18 mouse cellular contexts compared by ENCODE assay signal in genomic region chr13:120041145-120041544, GRCm38 (mm10). TPM values are rescaled to one million over a fixed set of nuclear protein-coding genes. Genes with fewer than 3 reads are reported as not detected.
DNase-seq lines count a peak whose midpoint lies in the region; ATAC-seq and TF ChIP-seq lines count a peak whose summit lies in the region.
"Not testable (repeated sequence)": the region's sequence is repeated elsewhere in the genome, so short reads cannot be mapped to it uniquely, and the experiment has no call there.
"Had no signal": no experiment of that assay in that cellular context is flagged by ENCODE, and none has a peak within 500 bp of the region (broad histone marks: within the 10 kb centered on the region; RNA-seq: fewer than 3 reads in every experiment).

No protein-coding gene starts in this region.

- H3K9me3 ChIP-seq in lung, embryonic 14.5 days (ENCODE audit: low read depth, low read length); neural tube, embryonic 11.5 days (ENCODE audit: control insufficient read depth, low read length); stomach, postnatal 0 days (ENCODE audit: control insufficient read depth, low read length): not testable (repeated sequence)

- H3K27ac ChIP-seq in heart, adult 2 months; lung, embryonic 14.5 days (ENCODE audit: low read depth); neural tube, embryonic 11.5 days (ENCODE audit: low read depth, low read length); stomach, postnatal 0 days (replicated peaks): not testable (repeated sequence)

- not testable (repeated sequence) for H3K4me3 ChIP-seq in heart, adult 2 months; lung, embryonic 14.5 days (ENCODE audit: low read depth, low read length); neural tube, embryonic 11.5 days (ENCODE audit: low read depth, low read length); stomach, postnatal 0 days (ENCODE audit: low read depth, low read length)

- peak; percentile 41 for TF ChIP-seq CTCF in heart, adult 2 months (IDR thresholded peaks at IDR 0.05)
- TF ChIP-seq CTCF in lung, embryonic 14.5 days (IDR thresholded peaks at IDR 0.05; ENCODE audit: low read depth), result peak; percentile 47
- peak; percentile 55 for TF ChIP-seq CTCF in stomach, postnatal 0 days (IDR thresholded peaks at IDR 0.05; ENCODE audit: low read depth)

- H3K9ac ChIP-seq in heart, adult 2 months (ENCODE audit: low read depth, low read length); lung, embryonic 14.5 days; neural tube, embryonic 11.5 days (ENCODE audit: low read length); stomach, postnatal 0 days (ENCODE audit: low read length): not testable (repeated sequence)

- H3K27me3 ChIP-seq in heart, adult 2 months (ENCODE audit: control insufficient read depth, insufficient read depth, low read length); stomach, postnatal 0 days (ENCODE audit: control insufficient read depth, insufficient read depth, low read length): not testable (repeated sequence)
- H3K27me3 ChIP-seq in lung, embryonic 14.5 days (ENCODE audit: insufficient read depth, low read length), result 0 out of 2 replicates have a peak, but pooled peaks cover 10% of the 10 kb centered on the region
- peaks cover 12% of the 10 kb centered on the region for H3K27me3 ChIP-seq in neural tube, embryonic 11.5 days (ENCODE audit: control insufficient read depth, insufficient read depth, low read length)

- H3K79me2 ChIP-seq in heart, adult 2 months (replicated peaks; ENCODE audit: control insufficient read depth, insufficient read depth, low read length), result not testable (repeated sequence)

- not testable (repeated sequence) for H3K36me3 ChIP-seq in heart, adult 2 months (ENCODE audit: control insufficient read depth, insufficient read depth, low read length); lung, embryonic 14.5 days (ENCODE audit: insufficient read depth); neural tube, embryonic 11.5 days (ENCODE audit: control insufficient read depth, insufficient read depth, low read length); stomach, postnatal 0 days (ENCODE audit: control insufficient read depth, insufficient read depth, low read length)

- intact Hi-C loops in heart, adult 2 months (cut with DNase I), result not testable (repeated sequence)

- not testable (repeated sequence) for H3K4me1 ChIP-seq in heart, adult 2 months (ENCODE audit: control insufficient read depth, insufficient read depth, low read length); lung, embryonic 14.5 days (ENCODE audit: insufficient read depth); neural tube, embryonic 11.5 days (ENCODE audit: control insufficient read depth, insufficient read depth, low read length); stomach, postnatal 0 days (replicated peaks; ENCODE audit: control insufficient read depth, insufficient read depth)

- not testable (repeated sequence) for TF ChIP-seq POLR2A in heart, adult 2 months (IDR thresholded peaks at IDR 0.05; ENCODE audit: insufficient read depth, low read depth, low read length)

- no CpG with 5 or more reads among the region's 1 CpGs for WGBS in heart, adult 2 months
- no CpG with 5 or more reads among the region's 1 CpGs for WGBS in lung, embryonic 14.5 days
- no CpG with 5 or more reads among the region's 1 CpGs for WGBS in neural tube, embryonic 11.5 days
- WGBS in stomach, postnatal 0 days, result no CpG with 5 or more reads among the region's 1 CpGs

- H3K4me2 ChIP-seq in lung, embryonic 14.5 days; neural tube, embryonic 11.5 days (ENCODE audit: low read depth); stomach, postnatal 0 days (replicated peaks; ENCODE audit: low read depth): not testable (repeated sequence)

- not testable (repeated sequence) for TF ChIP-seq EP300 in heart, adult 2 months (IDR thresholded peaks at IDR 0.05; ENCODE audit: insufficient read depth, low read depth, low read length); stomach, postnatal 0 days (optimal IDR thresholded peaks at IDR 0.05)

- DNase-seq in A20 (ENCODE audit: low read depth, low spot score), result peak; percentile 22
- peak; percentile 36 for DNase-seq in adrenal gland, adult 2 months
- peak; percentile 4 for DNase-seq in embryo, embryonic 9.5 days (ENCODE audit: extremely low spot score)
- not testable (repeated sequence) for DNase-seq in heart, adult 2 months; stomach, postnatal 0 days (ENCODE audit: low spot score)
- DNase-seq in kidney, postnatal 10 days, result peak; percentile 62
- DNase-seq in lung, embryonic 14.5 days, result peak; percentile 26
- DNase-seq in neural tube, embryonic 11.5 days (ENCODE audit: low spot score), result peak; percentile 19

- not testable (repeated sequence) for ATAC-seq in lung, embryonic 14.5 days (ENCODE audit: insufficient read depth); stomach, postnatal 0 days (ENCODE audit: low FRiP score, low TSS enrichment)
- 0 out of 2 replicates have a peak, but pooled peaks have one; percentile 65 for ATAC-seq in neural tube, embryonic 11.5 days (ENCODE audit: insufficient read depth, low FRiP score, low TSS enrichment)

RNA-seq across cellular contexts. Expression of gene Gm21188, which starts 10.8 kb away (rescaled TPM):
- not detected for total RNA-seq in adrenal gland, adult 2 months (2021)
- 0.16 TPM in 1 of 2 replicates, not detected in the other for polyA plus RNA-seq in adrenal gland, adult 2 months (2012; rRNA removed)
- total RNA-seq in heart, adult 2 months (2021), result under 1 TPM in 1 of 2 experiments, not detected in 1; 0.23 TPM
- 0.29 and 0.67 TPM in 2 replicates for polyA plus RNA-seq in heart, adult 2 months (2012; rRNA removed)
- not detected in 2 replicates for polyA plus RNA-seq in lung, embryonic 14.5 days (2014; fragmentation: Nextera tagmentation; extraction: Ambion mirVana)
- not detected in 2 replicates for polyA plus RNA-seq in neural tube, embryonic 11.5 days (2014; fragmentation: Nextera tagmentation; extraction: Ambion mirVana)
- not detected in 2 replicates for polyA plus RNA-seq in stomach, postnatal 0 days (2015; fragmentation: Nextera tagmentation; extraction: Ambion mirVana)
- total RNA-seq: heart, postnatal 10 days; layer of hippocampus, postnatal 14 days had no signal
- polyA plus RNA-seq: C2C12; cortical plate, adult 2 months; forebrain, embryonic 15.5 days; intestine, embryonic 16.5 days; myocyte had no signal

RNA-seq across cellular contexts. Expression of gene Gm36079, which starts 14.3 kb away (rescaled TPM):
- total RNA-seq in adrenal gland, adult 2 months (2021), result not detected
- 0.63 TPM in 1 of 2 replicates, not detected in the other for polyA plus RNA-seq in adrenal gland, adult 2 months (2012; rRNA removed)
- not detected for total RNA-seq in heart, adult 2 months (2021)
- not detected in 2 replicates for polyA plus RNA-seq in heart, adult 2 months (2012; rRNA removed)
- not detected in 2 replicates for polyA plus RNA-seq in lung, embryonic 14.5 days (2014; fragmentation: Nextera tagmentation; extraction: Ambion mirVana)
- not detected in 2 replicates for polyA plus RNA-seq in neural tube, embryonic 11.5 days (2014; fragmentation: Nextera tagmentation; extraction: Ambion mirVana)
- polyA plus RNA-seq in stomach, postnatal 0 days (2015; fragmentation: Nextera tagmentation; extraction: Ambion mirVana), result not detected in 2 replicates
- total RNA-seq: gastrocnemius, postnatal 4 days; heart, postnatal 10 days; layer of hippocampus, postnatal 14 days had no signal
- polyA plus RNA-seq: C2C12; cortical plate, adult 2 months; forebrain, embryonic 15.5 days; intestine, embryonic 16.5 days; limb, embryonic 14.5 days; myocyte; stomach, embryonic 16.5 days had no signal
